Mouse (Mus musculus) urinary bladder, adult 2 months (tissue): ENCODE measurements at regions not wholly inside any gene's neighbourhood (a gene's known extent, or its start where the extent isn't known, plus 50 kb on each side); places are given as distances from the start of the nearest gene placed in this dataset.

Experiments used
- DNase-seq: peaks from one replicate; pipeline ENCODE4 v3.0.0; 2022; ENCODE audit warnings: low spot score

GRCm38 (mm10) chr13:73158016-73158415, 102.3 kb upstream of the Irx4 start:
- DNase-seq = no peak

GRCm38 (mm10) chr13:73159454-73159853, 100.8 kb upstream of the Irx4 start:
- no peak for DNase-seq

- DNase-seq = peak; percentile 25
These were observed 100.4 kb upstream of the Irx4 start for GRCm38 (mm10) chr13:73159865-73160264.

GRCm38 (mm10) chr13:73160289-73160688, 100.0 kb upstream of the Irx4 start:
- peak; percentile 79 for DNase-seq

- DNase-seq = no peak
These were observed 90.0 kb upstream of the Irx4 start for GRCm38 (mm10) chr13:73170301-73170700.

GRCm38 (mm10) chr13:73207931-73208448, 52.3 kb upstream of the Irx4 start:
- DNase-seq = no peak
